Mouse (Mus musculus): ENCODE data around the gene Scrn1.

Gene Scrn1

DNA sequence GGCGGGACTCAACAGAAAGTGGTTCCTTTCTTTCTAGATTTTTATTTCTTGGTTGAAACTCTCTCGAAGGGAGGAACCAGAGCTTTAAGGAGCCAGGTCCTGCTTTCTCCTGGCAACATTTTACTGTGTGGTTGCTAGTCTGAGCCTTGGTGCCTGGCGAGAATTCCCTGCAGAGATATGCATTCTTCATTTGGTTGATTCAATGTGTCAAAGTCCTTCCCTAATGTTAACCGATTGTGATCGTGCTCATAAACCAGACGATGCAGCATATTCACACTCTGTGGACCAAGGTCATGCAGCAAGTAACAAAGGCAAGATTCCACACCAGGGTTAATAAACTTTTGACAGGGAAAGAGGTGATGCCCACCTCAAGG lies 244 bp upstream of the Scrn1 start:
- DNase-seq (ENCODE audit: low spot score in 2 of 2), result no peak

DNA sequence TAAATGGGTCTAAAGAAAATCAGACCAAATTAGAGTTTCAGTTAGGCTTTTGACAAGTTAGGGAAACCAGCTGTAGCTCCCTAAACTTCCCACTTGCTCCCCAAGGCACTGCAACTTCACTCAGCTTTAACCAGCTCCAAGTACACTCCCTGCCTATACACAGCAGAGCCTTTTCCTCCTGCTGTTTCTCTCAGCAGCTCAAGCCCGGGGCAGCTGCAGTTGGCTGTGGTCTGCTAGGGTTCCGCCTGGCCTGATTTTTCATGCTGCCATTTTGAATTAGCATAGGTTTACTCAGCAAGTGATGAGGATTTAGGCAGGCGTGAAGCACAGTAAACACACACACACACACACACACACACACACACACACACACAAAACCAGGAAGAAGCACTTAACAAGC lies 1.3 kb downstream of the Scrn1 start:
- no peak for DNase-seq (ENCODE audit: low spot score in 2 of 2)

DNA sequence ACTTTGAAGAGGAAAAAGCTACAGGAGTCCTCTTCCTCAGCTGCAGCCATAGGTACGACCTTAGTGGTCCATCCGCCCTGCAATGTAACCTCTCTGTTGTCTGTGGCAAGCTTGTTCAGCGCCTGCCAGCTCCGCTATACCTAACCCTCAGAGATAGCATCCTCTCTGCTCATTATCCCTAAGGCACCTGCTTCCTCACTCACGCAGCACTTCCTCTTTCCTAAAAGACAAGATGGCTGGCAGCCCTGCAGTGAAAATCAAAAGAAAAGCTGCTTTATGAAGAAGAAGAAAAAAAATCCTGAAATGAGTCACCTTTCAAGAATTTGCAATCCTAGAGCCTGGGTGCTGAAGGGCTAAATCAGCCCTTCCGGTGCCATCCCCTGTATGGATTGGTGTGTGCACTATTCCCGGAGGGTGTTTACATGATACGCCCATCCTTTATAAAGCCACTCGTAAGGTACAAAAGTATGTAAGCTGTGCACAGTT lies 1.7 kb downstream of the Scrn1 start:
- DNase-seq (ENCODE audit: low spot score in 2 of 2), result no peak

DNA sequence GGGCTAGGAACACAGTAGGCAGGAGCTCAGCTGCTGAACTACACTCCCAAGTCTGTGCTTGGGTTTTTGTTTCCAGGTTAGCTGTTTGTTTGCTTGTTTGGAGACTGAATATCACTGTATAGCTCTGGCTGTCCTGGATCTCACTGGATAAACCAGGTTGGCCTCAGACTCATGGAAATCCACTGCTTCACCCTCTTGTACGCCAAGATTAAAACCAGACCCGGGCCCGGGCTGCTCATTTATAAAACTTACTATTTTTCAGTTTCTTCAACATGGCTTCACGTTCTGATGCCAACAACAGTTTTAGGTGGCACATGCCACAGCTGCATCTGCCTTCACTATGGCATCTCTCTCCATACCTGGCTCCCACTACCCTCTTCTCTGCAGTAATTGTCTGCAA lies 2.7 kb downstream of the Scrn1 start:
- no peak for DNase-seq (ENCODE audit: low spot score in 2 of 2)

DNA sequence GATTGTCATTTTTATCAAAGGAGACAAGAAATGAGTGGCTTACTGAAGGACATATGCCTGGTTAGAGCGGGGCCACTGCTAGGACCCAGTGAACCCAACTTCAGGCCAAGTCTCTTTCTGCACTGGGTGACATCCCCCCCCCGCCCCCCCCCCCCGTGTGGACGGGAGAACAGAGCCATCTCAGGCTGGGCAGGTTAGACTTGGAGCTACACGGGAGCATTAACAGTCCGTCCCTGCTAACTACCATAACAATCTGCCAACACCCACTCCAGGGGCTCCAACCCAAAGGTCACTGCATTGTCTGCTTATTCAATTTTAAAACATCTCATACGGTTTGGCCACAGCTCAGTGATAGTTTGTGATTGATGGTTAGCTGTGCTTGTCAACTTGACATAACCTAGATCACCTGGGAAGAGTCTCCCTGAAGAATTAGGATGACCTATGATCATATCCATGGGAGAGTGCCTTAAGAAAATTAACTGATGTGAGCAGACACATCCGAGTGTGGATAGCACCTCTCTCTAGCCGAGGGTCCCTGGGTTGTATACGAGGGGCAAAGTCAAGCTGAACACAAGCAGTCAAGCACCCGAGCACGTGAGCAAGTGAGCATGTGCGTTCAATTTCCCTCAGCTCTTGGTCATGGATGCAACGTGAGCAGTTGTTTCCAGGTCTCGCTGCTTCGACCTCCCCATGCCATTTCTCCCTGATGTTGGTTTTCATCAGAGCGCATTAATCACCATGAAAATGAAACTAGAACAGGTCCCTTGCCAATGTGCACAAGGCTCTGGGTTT lies 4.1 kb downstream of the Scrn1 start:
- no peak for DNase-seq (ENCODE audit: low spot score in 2 of 2)

DNA sequence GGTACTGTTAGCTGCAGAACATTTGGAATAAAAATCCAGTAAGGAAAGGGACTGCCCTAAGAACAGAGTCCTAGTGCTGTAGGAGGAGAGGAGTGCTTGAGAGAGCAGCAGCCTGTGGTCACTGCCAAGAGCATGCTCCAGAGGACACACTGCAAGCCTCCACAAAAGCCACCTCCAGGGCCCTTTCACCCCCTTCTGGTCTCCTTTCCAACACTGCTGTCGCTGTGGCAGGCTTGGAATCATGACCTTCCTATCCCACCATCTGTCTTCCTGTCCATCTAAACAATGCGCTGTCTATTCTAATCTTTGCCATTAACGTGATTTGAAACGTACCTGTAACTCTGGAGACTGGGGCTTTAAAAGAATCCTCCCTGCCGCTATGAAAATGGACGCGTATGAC lies 7.8 kb downstream of the Scrn1 start:
- DNase-seq (ENCODE audit: low spot score in 2 of 2), result no peak

DNA sequence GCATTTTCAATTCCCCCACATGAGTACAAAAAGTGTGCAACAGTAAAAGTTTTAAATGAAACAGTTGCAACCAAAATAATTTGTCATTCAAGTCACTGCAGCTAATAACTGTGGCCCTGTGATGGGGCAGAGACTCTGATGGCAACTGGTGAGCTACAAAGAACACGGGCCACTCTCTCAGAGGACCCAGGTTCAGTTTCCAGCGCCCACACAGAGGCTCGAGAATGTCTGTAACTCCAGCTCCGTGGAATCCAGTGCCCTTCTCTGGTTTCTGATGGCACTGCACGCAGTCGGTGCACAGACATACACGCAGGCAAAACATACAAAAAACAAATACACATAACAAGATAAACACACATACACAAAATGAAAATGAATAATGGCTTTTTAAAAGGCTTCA lies 8.6 kb downstream of the Scrn1 start:
- no peak for DNase-seq (ENCODE audit: low spot score in 2 of 2)

DNA sequence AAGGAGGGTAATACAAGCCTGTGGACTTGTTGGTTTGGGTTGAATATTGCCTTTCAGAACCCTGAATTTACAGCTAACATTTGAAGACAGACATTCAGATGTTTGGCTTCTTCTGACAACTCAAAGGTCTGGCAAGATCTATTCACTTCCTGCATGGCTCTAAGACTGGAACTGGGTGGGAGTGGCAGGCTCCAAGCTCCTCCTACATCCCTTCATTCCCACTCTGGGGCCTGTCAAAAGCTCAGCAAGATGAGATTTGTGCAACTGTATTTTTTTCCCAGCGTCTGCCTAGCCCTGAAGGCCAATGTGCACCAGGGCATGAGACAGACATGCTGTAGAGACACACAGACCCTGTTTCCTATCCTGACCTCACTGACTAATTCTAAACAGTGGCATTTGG lies 10.5 kb downstream of the Scrn1 start:
- DNase-seq (ENCODE audit: low spot score in 2 of 2), result no peak

DNA sequence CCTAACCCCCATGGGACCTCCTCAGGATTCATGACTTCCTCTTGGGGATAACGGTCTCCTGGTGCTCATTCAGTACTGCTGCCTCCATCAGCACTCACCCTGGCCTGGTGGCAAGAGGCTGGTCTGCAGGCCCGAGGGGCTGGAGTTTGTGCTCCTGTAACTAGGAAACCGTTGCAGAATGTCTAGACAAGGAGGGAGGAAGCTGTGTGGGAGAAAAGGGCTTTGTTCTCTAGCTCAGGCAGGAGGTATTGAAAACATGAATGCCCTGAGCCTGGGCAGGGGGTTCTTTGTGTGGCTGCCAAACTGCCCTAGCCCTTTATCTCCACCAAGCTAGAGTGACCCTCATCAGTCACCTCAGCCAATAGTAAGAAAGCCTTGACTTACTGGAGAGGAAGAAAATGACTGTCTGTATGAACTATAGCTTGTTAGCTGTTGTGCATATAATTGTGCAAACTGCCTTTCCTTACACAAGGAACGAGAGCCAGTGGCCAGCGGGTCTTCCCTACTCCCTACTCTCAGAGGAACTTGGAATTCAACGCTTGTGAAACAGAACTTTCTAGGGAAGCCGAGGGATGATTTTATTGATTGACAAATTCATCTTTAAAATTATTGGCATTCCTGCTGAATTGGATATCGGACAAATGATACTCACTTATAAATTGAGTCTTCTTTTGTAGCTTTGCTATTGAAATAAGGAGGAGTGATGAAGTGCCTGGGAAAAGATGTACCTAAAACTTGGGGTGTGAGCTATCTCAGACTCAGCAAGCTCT lies 11.8 kb downstream of the Scrn1 start:
- DNase-seq (ENCODE audit: low spot score in 2 of 2), result no peak

DNA sequence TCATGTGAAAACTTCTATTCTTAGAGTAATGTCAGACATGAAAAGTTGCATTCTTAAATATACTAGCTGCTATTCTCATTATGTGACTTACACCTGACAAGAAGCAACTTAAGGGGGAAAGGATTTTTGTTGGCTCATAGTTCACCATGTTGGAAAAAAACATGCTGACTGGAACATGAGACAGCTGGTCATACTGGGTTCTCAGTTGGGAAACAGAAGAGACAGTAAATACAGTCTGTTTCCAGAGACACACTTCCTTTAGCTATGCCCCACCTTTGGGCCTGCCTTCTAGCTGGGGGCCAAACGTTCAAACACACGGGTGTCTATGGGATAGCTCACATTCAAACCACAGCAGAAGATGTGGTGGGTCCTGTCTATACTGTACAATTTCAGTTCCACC lies 12.7 kb downstream of the Scrn1 start:
- no peak for DNase-seq (ENCODE audit: low spot score in 2 of 2)

DNA sequence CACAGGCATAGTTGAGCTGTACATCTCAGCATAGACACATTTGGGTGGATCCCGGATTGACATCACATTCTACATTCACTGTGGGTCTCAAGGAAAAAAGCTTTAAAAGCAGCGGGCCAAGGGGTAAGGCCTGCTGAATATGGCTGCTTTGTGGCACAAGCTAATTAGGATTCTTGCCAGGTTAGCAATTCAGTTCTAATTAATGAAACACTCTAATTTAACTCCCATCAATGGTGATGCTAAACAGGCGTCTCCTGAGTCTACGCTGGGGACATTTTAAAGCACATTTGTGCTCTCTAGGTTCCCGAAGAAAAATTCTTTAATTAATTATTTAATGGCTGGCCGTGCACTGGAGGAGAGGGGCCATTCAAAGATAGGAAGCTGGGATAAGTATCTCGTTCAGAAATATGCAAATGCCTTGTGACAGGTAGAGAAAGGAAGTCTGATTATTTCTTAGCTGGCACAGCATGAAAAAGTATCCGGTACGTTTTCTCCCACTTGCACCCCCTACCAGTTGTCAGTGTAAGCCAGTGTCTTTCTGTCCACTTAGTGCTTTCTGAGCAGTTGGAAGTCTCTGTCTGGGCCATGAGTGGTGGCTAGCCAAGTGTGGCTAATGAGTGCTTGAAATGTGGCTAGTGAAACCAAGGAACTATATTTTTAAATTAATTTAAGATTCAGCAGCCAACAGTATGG lies 13.4 kb downstream of the Scrn1 start:
- DNase-seq (ENCODE audit: low spot score in 2 of 2), result no peak

DNA sequence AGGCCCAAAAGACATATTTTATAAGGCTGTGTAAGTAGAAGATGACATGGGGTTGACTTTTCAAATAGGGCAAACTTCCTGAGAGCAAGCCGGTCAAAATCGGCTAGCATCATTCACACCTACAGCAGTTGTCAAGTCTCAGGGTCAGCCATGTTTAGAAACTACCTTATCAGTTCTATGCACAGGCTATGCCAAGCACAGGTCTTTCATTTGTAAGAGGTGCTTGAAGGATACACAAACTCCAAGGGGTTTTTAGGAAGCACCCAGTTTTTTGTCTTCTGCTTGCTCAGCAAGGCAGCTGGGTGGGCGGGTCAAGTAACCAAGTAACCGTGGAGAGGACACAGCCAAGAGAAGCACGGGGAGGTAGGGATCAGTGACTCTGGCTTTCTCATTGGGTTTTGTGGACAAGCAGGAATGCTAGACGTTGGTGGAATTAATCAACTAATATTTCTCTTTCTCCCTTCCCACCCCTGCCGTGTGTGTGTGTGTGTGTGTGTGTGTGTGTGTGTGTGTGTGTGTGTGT lies 15.4 kb downstream of the Scrn1 start:
- no peak for DNase-seq (ENCODE audit: low spot score in 2 of 2)

DNA sequence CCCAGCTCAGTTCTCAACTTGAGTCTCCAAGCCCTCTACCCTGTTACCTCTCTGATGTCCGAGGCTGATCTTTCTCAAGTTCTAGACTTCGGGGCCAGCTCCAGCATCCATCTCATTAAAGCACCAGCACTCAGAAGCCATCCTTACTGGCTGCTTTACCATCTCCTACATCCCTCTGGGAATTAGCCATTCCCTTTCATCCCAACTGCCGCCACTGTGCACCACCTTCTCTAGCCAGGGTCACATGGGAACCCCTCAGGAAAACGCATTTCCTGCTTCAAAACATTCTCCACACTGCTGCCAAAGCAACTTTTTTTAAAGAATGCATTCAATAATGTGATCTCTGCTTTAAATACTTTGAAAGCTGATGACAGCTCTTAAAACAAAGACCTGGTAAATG lies 17.0 kb downstream of the Scrn1 start:
- DNase-seq (ENCODE audit: low spot score in 2 of 2), result no peak

DNA sequence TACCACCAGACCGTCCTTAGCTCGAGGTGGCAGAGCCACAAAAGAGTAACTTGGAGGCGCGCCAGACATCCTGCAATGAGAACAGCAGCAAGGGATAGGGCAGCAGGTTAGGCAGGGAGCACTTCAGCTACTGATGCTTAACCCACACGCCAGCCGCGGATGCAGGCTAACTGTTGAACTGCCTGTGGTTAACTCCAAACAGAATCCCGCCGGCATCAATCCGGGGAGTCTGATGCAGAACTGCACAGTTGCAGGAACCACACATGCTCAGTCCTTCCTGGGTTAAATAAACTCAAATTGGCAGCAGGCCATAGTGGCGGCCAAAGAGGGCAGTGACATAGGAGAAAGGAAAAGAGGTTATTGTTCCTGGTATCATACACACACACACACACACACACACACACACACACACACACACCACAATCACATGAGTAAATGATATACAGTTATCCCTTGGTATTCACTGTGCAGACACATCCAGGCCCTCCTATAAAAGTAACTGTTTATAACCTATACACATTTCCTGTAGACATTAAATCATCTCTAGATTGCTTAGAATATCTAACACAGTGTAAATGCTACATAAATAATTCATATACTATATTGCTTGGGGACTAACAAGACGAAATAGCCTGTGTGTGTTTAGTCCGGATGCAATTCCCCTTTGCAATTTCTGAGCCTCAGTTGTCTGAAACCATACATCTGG lies 17.8 kb downstream of the Scrn1 start:
- DNase-seq (ENCODE audit: low spot score in 2 of 2), result no peak

DNA sequence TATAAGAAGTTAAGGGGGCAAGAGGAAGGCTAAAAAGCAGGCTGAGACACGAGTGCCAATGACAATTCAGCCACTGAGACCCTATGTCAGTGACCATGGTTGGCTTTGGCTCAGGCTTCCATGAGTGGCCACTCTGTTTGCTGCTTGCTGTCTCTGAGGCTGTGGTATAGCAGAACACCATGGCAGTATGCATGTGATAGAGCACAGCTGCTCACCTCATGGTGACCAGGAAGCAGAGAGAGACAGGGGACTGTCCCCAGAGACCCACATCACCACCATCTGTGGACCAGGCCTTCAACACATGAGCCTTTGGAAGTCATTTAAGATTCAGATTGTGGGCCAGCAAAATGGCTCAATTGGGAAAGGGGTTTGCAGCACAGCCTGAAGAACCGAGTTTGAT lies 22.6 kb downstream of the Scrn1 start:
- no peak for DNase-seq (ENCODE audit: low spot score in 2 of 2)

DNA sequence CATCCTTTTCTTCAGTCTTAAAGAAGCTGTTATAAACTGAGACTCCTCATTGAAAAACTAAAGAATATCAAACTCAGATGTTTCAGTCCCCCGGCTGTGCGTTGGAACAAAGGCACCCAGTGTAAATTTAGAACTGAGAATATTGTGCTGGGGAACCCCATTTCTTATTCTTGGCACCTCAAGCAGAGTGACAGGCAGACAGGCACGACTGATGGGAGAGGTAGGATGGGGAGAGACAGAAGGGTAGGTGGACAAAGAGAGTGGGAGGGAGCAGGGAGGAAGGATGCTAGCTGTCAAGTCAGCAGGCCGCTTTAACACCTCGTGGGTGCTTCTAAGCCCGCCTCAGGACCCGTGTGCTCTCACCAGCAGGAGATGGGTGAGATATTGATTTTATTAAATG lies 23.5 kb downstream of the Scrn1 start:
- no peak for DNase-seq (ENCODE audit: low spot score in 2 of 2)

DNA sequence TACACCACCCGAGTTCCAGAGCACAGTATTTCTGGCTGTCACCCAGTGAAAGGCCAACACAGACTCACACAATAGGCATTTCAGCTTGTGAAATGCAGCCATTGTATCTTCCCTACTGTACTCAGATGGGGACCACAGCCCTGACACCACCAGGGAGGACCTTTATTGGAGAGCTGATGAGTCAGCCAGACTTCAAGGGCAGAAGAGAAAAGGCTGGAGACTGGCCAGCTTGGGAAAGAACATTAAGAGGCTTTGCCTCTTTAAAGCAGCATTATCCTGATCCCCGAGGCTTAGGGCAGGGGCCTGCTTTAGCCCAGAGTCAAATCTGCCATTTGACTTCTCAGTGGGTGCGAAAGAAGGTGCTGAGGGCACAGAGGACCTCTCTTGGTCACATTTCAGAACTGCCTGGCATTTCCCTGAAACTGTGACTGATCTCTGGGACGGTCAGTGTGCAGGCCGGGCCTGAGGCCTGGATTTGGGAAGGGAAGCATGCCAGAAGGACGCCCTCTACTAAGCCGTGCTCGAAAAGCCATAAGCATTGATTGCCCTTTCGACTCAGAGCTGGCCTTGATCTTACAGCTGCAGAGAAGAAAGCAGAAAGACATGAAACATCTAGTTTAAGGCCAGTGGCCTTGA lies 25.9 kb downstream of the Scrn1 start:
- DNase-seq (ENCODE audit: low spot score in 2 of 2), result no peak

DNA sequence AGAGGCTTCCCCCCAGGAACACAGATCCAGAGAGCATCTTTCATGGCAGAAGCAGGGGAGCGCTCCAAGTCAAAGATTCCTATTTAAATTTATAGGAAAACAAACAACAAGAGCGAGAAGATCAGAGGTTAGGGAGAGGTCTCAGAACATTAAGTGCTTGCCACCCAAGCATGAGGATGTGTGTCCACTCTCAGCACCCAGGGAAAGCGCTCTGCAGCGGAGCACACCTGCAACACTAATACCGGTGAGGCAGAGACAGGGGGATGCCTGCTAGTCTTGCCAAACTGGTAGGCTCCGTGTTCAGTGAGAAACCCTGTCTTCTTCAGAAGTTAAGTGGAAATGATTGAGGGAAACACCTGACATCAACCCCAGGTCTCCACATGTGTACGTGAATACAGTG lies 26.9 kb downstream of the Scrn1 start:
- no peak for DNase-seq (ENCODE audit: low spot score in 2 of 2)

DNA sequence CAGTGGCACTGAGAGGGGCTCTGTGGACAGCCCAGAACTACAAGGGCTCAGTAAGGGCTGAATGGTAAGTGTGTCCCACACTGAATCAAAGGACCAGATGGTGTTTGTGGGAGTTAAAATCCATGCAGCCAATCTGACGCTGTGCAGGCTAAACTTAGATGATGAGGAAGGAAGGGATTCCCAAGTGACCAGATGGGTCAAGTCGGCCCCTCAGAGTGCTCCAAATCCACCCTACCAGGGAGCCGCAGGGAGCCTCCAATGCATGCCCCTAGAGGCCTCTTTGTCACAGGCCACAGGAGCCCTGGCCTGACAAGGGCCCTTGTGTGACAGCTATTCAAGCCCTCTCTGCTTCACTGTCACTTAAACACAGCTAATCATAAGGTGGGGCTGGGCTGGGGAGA lies 27.5 kb downstream of the Scrn1 start:
- no peak for DNase-seq (ENCODE audit: low spot score in 2 of 2)

DNA sequence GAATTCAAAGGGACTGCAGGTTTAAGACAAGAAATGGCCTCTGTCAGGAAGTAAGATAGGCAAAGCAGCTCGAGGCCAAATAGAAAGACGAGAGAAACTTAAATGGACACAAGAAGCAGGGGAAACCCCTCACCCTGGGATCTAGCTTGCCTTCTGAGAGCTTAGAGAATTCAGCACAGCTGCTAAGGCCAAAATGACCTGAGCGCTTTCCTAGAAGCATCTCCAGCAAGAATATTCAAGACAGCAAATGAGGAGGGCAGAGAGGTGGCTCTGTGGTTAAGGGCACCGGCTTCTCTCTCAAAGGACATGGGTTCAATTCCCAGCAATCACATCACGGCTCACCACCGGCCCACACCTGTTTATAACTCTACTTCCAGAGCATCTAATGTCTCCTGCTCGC lies 29.2 kb downstream of the Scrn1 start:
- DNase-seq (ENCODE audit: low spot score in 2 of 2), result no peak

DNA sequence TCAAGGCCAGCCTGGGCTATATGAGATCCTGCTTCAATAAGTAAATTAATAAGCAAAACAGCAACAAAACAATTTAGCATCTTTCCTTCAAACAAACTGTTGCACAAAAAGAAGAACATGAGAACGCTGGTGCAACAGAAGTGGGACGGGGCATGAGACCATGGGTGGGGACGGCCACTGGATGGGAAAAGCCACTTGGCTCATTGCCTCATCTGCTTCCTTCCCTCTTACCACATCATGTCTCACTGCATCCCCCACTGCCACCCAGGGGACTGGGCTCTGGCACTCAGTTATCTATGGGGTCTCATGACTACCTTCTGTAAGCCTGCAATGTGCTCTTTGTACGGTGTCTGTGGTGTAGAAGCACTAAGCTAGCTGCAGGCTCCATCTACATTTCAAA lies 30.8 kb downstream of the Scrn1 start:
- DNase-seq (ENCODE audit: low spot score in 2 of 2), result no peak
